Mouse (Mus musculus): Measurements from ENCODE around the gene Bmp2k.
A peak's percentile ranks its signal among the peaks of the same experiment; 100 is the strongest.

The Bmp2k gene

DNA sequence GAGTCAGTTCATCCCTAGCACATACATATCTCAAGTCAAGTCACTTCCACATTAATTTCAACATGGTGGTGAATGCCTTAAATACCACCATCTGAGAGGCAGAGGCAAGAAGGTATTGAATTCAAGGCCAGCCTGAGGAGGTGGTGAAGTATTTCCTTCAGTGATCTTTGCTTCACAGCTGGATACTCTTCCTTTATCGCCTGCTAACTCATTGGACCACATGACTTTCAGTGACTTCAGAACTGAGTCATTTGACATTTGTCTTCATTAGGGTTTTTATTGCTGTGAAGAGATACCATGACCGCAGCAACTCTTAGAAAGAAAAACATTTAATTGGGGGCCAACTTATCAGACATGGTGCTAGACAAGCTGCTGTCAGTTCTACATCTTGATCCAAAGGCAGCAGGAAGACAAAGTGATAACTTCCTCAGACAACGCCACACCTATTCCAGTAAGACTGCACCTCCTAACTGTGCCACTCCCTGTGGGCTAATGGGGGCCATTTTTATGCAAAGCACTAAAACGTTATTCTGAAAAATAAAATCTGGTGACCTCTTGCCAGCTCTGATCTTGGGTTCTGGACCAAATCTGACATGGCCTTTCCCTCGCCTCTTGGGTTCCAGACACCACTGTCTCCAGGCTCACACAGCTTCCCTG is 24.9 kb upstream of the Bmp2k start:
- no peak for DNase-seq (ENCODE audit: low read depth, low spot score)

DNA sequence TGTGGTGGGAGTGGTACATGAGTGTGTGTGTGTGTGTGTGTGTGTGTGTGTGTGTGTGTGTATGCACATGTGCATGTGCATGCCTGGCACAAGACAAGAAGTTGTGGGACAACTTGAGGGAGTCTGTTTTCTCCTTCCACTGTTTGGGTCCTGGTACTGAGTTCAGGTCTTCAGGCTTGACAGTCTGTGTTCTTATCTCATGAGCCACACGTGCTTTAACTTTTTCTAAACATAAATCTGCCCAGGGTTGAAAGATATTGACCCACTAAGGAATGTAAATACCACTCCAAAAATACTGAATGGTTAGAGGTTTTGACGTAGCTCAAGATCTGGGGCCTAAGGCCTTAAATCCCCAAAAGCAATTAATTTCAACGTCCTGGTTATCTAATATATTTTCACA is 23.8 kb upstream of the Bmp2k start:
- no peak for DNase-seq (ENCODE audit: low read depth, low spot score)

DNA sequence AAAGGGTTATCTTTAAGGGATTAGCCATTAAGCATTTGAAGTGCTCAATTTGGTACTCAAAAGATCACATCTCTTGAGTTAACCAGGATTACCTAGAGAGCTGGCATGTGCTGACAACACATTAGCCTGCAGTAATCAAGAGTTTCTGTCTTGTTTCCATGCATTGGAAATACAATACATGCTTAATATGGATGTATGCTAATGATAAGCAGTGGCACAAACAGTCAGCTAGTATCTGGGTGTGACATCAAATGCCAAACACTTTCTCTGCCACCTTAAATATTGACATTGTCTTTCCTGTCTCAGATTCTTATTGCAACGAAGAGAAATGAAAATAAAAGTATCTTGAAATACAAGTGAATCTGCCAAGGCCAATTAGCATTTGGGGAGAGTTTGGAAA is 22.8 kb upstream of the Bmp2k start:
- no peak for DNase-seq (ENCODE audit: low read depth, low spot score)

DNA sequence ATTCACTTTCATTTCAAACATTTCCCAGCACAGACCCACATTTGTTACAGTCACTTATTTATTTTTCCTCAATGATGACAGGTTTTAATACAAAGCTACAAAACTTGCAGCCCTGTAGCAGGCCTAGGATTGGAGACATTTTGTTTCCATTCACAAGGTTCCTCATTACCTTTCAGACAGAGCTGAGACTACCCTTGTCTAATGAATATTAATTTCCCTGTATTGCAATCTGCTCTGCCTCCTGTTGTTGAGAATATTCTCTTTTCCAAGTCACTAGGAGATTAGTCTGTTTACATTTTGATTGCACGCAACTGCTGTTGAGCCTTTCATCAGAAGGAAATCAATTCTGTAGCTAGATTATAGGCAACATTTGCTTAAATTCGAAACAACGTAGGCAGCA is 22.4 kb upstream of the Bmp2k start:
- no peak for DNase-seq (ENCODE audit: low read depth, low spot score)

DNA sequence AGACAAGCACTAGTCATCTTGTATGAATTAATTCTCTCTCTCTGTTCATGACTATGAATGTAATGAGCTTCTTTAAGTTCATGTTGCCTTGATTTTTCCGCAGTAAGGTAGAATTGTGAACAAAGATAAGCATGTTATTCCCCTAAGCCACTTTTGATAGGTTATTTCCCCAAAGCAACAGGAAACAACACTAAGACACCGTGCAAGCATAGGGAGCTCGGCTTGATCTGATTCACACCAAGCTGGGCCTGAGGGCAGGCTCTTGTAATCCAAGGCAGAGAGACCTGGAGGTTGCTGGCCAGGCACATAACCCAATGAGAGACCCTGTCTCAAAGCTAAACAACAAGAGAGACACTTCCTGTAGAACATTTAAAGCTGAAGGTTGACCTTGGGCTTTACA is 21.3 kb upstream of the Bmp2k start:
- no peak for DNase-seq (ENCODE audit: low read depth, low spot score)

DNA sequence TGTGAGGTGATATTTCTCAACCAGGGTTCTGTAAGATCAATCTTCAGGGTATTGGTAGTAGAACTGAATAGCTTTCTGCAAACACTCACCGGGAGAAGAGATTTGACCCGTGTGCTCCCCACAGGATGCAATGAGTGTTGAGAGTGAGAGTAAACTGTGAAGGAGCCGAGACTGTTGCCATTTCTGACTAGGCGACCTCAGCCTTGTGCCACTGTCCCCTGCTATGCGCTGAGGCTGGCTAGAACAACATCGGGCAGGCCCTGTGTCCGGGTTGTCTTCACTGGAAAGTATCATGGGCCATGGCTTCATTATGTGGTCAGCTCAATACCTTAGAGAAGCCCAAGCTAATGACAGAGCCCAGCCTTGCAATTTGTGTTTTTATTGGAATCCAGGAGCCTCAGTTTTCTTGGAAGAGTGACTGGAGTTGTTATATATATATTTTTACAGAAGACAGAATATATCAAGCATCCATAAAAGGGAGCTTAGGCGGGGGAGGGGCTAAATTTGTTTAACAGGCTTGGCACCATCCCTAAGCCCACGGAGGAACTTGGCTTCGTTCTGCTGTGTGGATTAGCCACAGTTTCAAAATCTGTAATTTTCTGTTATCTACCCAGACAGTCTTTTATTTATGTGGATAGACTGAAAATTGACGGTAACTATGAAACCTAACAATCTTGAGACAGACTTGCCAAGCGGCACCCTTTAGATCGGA is 18.0 kb upstream of the Bmp2k start:
- no peak for DNase-seq (ENCODE audit: low read depth, low spot score)

DNA sequence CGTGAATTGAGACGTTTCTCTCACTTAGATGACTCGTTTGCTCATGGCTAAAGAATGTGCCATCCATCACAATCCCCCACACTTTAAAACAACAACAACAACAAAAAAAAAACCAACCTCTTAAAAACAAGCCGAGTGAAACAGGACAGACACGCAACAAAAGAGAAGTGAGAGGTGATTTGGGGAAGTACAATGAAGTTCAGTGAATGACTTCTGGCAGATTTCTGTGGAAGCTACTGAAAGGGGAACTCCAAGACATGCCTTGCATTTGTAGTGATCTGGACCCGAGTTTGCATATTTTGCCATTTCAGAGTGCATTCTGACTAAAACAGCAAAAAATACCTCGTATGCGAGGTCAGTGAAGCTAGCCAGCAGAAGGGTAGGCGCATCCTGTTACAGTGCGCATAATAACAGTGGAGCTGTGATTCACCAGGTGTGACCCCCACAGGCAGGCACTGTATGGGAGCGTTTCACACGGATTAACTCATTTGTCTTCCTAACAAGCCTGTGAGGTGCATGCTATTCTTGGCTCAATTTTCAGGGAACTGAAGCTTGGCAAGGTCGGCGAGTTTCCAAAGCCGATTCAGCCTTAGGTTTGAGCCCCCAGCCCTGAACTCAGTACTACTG is 17.4 kb upstream of the Bmp2k start:
- no peak for DNase-seq (ENCODE audit: low read depth, low spot score)

DNA sequence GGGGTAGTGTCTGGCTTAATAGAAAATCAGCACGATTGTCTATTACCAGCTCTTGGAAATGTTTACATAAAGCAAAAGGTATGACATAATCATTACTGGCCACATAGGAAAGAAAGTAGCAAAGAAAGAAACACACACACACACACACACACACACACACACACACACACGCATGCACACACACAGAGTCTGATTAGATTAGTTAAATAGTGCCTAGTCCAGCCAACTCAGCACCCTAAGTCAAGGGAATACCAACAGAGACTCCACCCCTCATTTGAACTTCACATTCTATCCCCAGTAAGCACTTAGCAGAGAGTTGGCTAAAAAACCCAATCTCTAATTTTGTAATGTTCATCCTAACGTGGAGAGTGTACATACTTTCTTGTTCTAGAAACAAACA is 15.5 kb upstream of the Bmp2k start:
- DNase-seq (ENCODE audit: low read depth, low spot score): no peak

DNA sequence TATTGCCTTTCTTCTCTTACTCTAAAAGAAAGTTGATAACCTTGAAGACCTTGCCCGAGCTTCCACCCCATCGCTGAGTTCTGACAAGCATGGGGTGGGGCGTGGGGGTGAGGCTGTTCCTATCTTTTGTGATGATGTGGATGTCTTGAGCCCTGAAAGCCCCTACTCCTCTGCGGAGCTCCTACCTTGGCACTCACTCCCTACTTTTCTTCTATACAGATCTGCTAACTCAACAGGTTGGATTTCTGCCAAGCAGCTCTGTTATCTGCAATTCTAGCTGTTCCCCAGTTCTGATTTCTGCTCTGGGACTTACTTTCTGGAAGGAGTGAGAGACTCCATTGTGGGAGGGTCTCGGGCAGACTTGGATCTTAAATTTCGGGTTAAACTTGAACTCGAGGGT is 14.3 kb upstream of the Bmp2k start:
- DNase-seq (ENCODE audit: low read depth, low spot score): no peak

DNA sequence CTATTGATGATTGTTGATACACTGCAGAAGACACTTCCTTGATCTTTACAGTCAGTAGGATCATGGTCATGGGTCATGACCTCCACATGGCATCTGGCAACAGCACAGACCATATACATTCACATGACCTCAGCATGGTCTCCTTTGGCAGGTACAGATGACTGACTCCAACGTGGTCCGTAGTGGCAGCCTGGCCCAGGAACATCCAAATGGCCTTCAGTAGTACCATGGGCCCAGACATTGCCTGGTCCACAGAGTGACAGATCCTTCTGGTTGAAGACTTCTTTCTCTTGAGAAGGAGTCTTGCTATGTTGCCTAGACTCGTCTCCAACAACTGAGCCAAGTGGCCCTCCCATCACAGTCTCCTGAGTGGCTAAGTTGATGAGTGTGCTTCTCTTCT is 10.6 kb upstream of the Bmp2k start:
- no peak for DNase-seq (ENCODE audit: low read depth, low spot score)

DNA sequence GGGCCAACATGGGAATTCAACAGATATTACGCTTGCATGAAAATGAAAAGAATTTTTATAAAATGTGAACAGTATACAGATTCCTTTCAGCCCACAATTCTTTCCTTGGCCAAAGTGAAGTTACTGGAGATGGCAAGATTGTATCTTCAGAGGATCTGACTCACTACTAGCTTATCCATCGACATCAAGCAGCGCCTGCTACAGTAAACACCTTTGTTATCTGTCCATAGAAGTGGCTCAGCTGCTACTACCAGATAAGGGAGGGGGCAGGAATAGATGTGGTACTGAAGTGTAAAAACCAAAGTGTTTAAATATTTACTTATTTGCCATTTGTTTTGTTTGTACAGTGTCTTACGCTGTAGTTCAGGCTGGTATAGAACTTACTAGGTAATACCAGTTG is 8.6 kb upstream of the Bmp2k start:
- DNase-seq (ENCODE audit: low read depth, low spot score): no peak

DNA sequence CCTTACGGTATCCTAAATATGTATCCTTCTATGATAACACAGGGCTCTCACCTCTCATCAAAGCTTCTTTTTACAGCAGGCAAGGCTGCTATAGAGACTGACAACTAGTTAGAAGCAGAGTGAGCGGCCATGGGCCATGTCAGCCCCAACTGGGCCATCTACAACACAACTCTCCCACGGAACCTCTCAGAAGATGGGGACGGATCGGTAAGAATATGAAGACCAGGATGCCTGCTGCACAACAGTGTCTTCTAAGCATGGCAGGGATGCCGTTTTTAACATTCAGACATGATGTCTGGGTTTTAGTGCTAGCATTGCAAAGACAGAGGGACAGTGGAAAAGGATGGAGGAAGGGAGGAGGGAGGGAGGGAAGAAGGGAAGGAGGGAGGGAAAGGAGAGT is 6.3 kb upstream of the Bmp2k start:
- DNase-seq (ENCODE audit: low read depth, low spot score): no peak

DNA sequence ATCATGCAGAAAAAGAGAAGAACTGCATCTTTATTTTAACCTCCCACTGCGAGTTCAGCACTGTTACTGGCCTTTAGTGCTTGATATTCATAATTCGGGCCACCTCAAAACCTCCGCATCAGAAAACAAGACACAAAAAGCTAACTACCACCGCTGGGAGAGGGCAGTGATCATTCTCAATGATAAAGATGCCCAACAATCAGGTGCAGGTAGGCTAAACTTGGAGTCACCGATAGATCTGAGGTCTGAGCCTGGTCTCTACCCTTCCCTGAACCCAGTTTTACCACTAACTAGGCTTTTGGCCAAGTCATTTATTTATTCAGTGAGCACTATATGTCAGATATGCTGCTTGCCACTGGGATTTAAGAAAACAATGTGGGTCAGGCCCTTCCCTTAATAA is 4.8 kb upstream of the Bmp2k start:
- no peak for DNase-seq (ENCODE audit: low read depth, low spot score)

DNA sequence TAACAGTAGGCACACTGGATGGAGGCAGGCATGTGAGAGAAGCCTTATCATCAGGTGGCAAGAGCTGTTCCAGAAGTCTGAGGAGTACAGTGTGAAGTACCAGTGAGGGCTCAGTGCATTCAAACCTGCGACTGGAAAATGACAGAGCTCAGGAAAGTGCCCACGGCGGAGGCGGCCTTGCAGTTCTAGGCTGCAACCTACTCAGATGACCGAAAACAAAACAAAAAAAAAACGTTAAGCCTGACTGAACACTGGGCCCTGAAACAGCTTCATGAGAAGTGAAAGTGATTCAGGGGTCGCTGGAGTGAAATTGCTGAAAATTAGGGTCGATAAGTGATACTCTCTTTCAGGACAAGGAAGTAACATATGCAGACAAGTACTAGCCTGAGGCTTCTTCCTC is 4.4 kb upstream of the Bmp2k start:
- DNase-seq (ENCODE audit: low read depth, low spot score): no peak

DNA sequence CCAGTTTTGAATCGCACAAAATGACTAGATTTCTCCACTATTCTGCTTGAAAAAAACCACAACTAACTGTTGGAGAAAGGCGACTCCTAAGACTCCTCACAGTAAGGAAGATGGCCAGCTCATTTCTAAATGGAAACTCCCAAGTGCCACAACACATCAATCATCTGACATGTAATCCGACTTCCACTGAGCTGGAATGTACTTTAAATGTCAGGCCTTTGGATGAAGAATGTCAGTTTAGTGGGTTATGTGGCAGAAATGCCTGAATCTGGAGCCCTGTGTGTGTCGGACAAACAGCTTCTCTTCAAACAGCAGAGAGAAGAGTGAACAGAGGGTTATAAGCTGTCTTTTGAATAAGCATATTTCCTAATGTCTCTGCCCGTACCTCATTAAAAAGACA is 1.7 kb upstream of the Bmp2k start:
- no peak for DNase-seq (ENCODE audit: low read depth, low spot score)

DNA sequence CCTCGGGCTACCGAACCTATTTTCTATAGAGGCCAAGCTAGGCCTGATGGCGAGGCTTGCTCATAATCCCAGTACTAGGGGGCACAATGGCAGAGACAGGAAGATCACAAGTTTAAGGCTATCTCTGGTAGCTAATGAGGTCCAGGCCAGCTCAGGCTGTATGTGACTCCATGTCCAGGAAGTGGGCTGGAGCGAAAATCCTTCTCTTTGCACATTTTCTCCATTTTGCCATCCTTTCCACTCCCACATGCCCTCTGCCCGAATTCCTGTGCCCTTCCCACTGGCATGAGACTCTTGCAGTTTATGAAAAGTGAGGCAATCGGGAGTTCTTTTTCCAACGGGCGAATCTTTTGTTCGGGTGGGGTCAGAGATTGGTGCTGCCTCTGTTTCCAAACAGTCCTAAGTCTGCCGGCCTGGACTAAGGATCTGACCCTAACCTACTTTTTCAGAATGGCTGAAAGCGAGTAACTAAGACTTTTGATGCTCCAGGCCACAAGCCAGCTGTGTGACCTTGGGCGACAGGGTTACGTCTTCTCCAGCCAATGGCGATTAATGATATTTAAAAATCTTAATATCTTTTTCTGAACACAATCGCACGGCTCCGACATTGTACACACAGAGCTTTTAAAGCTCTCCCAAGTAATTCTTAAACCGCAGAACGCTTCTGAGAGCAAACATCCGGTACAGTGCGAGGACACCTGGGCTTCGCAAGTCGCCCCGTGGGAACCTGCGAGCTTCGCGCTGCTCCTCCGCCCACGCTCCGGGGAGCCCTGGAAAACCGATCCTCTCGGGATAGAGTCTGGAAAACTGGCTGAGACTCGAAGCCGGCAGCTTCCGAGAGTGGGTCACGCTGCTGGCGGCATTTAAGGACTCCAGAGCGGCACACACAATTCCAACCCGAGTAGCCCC is 834 bp upstream of the Bmp2k start:
- DNase-seq (ENCODE audit: low read depth, low spot score): peak; percentile 84

DNA sequence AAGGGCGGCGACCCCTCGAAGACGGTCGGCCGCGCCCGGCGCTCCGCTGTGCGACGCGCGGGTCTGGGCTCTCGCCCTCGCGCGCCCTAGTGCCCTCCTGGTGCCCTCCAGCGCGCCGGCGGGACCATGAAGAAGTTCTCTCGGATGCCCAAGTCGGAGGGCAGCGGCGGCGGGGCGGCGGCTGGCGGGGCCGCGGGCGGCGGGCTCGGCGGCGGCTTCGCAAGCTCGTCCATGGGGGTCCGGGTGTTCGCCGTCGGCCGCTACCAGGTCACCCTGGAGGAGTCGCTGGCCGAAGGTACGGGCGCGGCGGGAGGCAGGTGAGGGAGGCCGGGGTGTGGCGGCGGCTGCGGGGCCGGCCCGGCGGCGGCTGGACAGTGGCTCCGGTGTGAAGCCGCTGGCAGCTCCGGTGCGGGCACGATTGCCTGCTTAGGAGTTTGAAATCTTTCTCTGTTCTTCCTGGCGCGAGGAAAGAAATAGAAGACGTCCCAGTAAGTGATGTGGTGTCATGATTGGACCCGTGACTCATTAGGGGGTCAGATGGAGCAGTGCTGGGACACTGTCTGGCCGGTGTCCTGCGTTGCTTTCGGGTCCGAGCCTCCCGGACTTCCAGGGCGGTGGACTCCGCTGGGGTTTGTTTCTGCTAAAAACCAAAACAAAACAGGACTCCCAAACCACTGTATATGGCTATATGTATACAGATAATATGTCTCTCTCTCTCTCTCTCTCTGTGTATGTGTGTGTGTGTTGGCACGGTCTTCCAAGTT is 495 bp downstream of the Bmp2k start:
- DNase-seq (ENCODE audit: low read depth, low spot score): peak; percentile 41

DNA sequence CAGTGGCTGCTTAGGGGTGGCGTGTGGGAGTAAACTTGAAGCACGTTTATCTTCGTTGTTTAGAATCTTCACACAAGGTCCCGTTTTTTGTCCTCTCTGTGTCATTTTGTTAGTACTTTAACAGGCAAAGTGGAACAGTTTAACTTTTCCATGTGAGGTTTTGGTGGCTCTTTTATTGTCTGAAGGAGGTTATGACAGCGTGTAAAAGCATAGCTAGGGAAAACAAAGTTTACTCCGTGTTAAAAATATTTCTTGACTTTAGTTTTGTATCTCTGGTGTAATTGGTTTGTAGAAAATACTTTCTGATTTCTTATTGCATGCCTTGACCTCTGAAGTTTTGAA is 1.0 kb downstream of the Bmp2k start:
- DNase-seq (ENCODE audit: low read depth, low spot score): no peak

DNA sequence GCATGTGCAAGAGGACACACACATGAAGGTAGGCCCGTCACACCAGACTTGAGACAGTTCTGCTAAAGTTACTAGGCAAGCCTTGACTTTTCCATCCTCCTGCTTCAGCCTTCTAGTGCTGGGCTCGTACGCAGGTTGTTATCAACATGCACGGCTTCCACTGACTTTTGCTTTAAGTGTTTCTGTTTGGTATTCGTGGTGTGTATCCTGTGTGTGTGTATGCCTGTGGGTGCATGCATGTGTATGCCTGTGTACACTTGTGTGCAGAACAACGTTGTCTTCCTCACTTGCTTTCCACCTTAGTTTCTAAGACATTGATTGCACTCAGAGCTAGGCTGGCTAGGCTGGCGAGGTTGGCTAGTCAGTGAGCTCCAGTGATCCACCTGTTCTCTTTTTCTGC is 2.1 kb downstream of the Bmp2k start:
- DNase-seq (ENCODE audit: low read depth, low spot score): no peak

DNA sequence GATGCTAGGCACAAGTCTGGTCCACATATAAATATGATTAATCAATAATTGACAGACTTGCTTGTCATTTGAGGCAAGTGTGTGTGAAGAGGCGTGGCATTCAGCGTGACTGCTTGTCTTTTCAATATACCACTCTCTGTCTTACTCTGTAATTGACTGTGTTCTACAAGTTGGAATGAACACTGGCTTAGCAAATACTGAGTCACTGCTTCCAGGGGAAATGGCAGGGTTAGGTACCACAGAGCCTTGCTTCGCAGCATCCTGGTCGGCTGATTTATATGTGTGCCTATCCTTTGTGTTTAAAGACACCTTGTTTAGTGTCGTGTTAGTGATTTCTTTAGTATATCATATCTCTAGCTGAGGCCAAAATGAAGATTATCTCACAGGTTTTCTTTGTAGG is 3.0 kb downstream of the Bmp2k start:
- no peak for DNase-seq (ENCODE audit: low read depth, low spot score)

DNA sequence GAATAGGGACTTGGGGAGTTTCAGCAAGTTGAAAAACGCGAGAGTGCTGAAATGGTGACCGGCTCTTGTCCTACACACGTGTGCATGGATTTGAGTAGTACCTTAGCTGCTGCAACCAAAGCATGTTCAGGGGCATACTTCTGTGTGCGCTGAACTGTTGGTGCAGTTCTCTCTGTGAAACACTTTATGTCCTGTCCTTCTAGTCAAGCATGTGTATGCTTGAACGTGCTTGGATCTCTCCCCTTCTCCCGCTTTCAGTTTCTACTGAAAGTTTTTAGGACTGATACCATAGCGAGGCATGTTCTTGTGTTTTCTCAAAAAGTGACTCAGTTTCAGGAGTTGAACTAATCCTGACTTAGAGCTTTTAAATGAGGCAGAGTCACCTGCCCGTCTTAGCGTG is 3.7 kb downstream of the Bmp2k start:
- DNase-seq (ENCODE audit: low read depth, low spot score): no peak

DNA sequence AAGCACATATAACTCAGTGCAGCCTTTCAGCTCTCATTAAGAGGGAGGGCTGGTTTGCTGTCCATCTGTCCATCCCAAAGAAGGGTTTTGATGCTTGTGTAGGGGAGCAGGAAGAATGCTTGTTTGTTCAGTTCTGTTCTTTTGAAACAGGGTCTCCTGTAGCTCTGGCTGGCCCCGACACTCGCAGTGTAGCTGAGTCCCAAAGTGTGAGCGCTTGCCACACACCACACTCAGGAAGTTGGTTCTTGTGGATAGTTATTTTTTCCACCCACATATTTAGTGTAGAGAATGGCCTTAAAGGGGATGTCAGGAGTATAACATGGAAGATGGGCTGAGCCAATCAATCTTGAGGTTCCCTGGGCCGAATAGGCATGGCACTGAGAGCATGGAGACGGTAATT is 4.1 kb downstream of the Bmp2k start:
- no peak for DNase-seq (ENCODE audit: low read depth, low spot score)
